Mouse (Mus musculus): ENCODE data around the gene Shank1.

Gene Shank1

DNA sequence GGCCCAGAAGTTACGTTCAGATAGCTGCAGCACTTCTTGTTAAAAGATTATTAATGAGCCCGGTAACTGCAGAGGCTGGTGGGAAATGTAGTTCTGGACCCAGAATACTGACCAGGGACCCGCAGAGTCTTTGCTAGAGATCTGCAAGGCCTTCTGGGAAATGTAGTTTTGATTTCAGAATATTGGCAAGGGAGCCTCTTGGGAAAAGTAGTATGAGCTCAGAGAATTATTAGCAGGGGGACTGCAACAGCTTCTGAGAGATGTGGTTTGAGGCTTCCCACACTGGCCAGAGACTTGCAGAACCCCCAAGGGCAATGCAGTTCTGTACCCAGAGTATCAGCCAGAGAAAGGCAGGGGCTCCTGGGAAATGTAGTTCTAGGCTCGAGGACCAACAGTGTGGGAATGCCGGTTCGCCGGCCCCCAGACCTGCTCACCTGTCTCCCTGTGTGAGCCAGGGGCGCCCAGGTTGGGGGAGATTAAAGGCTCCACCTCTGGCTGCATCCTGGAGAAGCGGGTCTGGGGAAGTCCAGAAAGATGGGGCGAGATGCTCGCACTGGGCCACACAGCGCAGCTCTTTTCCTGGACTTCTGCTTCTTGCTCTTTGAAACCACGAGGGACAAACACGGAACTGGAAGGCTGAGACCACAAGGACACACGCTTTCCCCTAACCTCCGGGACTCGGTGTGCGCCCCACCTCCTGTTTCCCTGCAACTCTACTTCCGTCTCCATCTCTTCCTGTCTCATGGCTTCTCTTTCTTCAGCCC is 64.0 kb downstream of the Shank1 start:
- DNase-seq (ENCODE audit: extremely low spot score), result peak; percentile 88

DNA sequence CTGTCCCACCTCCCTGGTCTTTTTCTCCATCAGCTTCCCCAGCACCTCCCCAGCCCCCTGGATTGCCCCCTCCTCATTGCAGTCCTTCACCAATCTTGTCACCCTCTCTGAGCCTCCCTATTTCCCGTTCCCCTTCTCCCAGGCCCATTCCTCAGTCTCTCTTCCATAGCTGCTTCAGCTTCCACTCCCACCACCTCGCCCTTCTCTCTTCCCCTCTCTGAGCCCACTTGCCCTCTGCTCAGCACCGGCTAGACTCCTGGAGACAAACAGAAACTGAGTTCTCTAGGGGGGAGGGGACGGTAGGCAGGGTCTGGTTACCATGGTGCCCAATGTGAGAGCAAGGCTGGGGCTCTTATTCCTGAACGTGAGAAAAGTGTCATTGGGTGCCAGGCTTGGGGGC is 64.7 kb downstream of the Shank1 start:
- peak; percentile 71 for DNase-seq (ENCODE audit: extremely low spot score)

DNA sequence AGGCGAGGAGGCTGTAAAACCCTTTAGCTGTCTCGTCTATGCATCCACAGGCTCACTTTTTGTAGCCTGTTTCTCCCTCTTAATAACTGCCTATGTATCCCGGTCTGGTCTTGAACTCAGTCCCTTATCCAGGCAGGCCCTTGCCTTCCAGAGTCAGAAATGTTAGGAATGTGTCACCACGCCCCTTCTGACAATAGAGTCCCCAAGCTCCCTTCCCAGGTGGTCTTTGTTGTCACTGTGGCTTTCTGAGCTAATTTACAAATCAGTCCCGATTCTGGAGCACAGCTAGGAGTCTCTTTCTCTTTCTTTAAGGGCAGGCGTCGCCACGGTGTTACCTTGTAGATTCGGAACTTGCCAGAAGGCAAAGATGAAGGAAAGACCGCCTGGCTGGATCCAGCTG is 65.2 kb downstream of the Shank1 start:
- DNase-seq (ENCODE audit: extremely low spot score), result peak; percentile 61

DNA sequence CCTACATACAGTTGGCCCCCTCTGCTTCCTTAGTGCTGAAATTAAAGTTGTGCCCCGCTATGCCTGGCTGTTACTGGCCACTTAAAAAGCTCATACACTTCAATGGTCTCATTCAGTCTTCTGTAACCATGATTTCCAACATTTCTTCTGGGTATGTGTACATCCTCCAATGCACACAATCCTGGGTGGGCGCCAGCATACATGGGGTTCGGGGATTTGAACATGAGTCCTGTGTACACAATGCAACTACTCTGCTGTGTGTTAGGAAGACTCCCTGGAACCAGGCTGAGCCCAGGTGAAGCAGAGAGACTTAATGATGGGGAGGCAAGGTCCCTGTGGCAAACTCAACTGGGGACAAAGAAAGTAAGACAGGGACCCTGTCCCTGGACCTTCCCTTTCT is 65.7 kb downstream of the Shank1 start:
- no peak for DNase-seq (ENCODE audit: extremely low spot score)

DNA sequence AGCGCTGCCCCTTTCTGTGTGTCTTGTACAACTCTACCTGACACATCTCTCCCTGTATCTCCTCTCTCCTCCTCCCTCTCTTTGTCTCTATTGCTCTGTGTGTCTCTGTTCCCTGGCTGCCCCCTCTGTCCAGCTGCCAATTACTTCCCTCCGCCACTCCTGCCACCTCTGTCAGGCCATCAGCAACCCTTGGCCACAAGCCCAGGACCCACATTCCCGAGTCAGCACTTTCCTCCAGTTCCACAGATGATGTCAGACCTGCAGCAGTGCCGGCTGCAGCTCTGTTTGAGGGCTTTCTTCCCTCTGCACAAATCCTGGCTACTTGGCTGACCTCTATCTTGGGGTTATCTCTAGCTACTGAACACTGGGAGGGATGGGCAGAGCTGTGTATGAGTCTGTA is 68.2 kb downstream of the Shank1 start:
- no peak for DNase-seq (ENCODE audit: extremely low spot score)

DNA sequence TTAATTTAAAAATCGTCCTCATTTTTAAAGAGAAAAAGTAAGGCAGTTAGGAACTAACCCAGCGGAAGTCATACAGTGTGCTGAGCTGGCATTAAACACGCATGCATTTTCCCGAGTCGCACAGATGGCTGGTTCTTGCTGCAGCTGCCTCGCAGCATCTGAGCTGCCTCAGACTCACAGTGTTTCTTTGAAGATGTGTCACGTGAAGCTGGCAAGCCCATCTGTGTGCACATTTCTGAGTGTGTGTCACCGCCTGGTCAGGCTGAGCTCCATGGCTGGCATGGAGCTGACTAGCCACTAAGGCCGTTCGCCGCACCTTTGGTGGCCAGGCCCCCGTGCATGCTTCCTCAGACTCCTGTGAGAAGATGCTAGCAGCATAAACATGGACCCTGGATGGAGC is 72.5 kb downstream of the Shank1 start:
- no peak for DNase-seq (ENCODE audit: extremely low spot score)

DNA sequence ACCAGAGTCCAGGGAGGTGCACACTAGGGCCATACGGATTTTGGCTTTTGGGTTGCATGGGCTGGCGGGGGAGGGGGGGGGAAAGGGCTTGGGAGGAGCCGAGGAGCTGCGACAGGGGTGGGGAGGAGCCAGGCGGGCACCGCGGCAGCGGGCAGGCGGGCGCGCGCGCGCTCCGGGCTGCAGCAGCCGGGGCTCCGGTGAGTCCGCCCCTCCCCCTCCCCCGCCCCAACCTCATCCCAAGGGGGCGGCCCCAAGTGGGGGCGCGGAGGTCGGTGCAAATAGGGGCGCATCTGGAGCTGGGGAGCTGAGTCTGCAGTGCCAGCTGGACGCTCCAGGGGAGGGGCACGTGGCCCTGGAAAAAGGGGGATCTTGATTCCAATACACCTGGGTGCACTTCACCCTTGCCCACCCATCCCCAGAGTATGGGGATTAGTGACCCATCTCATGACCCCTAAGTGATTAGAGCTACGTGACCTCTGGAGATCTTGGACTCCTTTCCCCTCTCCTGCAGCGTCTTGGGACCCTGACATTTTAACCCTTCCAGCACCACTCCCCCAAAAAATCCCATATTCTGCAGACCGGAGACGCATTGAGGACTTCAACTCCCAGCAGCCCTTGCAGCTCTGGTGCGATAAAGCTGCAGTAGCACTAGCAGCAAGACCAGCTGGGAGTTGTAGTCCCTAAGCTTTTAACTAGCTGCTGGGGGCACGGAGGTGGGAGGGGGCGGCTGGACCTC is 74.1 kb downstream of the Shank1 start, which contains the start of gene Syt3:
Gene Syt3, plus strand, starts transcription at position 123 of the 736 bp plus-strand sequence.
- DNase-seq (ENCODE audit: extremely low spot score), result peak; percentile 73

DNA sequence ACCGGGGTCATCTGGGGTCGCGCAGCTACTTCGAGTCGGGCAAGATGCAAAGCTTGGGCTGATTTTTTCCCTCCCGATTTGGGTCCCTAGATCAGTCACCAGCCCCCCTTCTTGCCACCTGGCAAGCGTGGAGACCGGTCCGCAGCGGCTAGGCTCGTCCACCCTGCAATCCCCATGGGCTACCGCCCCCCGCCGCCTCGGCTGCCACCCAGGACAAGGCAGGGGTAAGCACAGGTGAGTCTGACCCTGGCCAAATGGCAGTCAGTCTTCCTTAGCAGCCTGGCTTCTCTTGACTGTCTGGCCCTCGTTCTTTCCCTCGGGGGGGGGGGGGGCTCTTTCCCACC is 74.6 kb downstream of the Shank1 start:
- no peak for DNase-seq (ENCODE audit: extremely low spot score)

DNA sequence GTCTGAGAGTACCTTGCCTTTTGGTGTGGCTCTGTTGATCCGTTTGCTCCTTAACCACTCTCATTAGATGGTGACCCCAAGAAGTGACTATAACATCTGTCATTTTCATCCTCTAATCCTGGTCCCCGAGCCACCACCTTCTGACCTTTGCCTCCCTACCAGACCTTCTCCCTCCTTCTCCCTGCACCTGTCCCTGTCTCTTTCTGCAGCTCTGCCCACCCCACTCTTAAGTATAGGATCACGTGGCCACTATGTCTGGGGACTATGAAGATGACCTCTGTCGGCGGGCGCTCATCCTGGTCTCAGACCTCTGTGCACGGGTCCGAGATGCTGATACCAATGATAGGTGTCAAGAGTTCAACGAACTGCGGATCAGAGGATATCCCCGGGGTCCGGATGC is 75.7 kb downstream of the Shank1 start, which contains the start of gene 1700008O03Rik:
Gene 1700008O03Rik, minus strand, starts transcription at position 101 of the 400 bp plus-strand sequence.
- DNase-seq (ENCODE audit: extremely low spot score), result no peak

DNA sequence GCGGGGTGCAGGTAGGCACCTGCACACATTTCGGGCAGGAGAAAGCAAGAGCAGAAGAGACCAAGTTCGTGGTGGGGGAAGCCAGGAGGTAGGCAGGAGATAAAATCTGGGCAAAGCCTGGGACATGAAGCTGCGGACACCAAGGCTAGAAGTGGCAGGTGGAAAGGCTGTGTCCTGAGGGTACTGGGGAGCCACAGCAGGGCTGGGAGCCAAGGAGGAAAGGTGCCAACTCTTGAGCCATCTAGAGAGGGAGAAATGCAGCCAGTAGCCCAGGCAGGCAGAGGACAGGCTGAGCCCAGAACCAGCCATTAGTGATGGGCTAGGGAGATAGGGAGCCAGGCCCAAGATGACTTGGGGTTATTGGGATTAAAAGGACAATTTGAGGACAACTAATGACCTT is 81.8 kb downstream of the Shank1 start:
- no peak for DNase-seq (ENCODE audit: extremely low spot score)

DNA sequence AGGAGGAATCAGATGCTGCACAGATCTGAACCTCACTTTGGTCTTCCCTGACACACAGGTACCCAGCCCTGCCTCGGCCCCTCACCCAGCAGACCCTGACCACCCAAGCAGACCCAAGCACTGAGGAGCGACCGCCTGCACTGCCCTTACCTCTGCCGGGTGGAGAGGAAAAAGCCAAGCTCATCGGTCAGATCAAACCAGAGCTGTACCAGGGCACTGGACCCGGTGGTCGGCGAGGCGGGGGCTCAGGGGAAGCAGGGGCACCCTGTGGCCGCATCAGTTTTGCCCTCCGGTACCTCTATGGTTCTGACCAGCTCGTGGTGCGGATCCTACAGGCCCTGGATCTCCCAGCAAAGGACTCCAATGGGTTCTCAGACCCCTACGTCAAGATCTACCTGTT is 82.3 kb downstream of the Shank1 start:
- DNase-seq (ENCODE audit: extremely low spot score), result no peak

DNA sequence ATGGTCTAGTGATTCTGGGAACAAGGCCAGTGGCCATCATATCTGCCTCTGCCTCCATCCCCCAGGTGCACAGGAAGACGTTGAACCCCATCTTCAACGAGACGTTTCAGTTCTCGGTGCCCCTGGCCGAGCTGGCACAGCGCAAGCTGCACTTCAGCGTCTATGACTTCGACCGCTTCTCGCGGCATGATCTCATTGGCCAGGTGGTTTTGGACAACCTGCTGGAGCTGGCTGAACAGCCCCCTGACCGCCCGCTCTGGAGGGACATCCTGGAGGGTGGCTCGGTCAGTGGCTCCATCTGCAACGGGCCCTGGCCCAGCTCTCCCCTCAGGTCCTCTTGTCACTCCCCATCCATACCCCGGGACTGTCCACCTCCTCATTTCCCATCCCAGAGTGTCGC is 83.2 kb downstream of the Shank1 start:
- DNase-seq (ENCODE audit: extremely low spot score), result no peak

DNA sequence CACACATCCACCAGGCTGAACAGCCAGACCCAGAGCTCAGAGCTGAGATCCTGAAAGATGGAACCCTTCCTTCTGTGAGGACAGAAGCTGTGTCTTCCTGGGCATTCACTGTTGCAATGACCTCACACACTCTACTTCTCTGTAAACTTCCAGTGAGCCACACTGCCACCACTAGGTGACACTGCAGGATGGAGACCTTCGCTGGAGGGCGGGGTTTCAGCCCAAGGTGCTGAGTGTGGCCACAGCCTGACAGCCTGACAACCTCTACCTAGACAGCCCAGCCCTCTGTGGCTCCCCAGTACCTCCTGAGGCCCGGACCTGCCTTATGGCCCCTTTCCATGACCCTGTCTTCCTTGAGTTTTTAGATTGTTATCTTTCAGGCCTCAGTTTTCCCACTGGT is 88.5 kb downstream of the Shank1 start:
- DNase-seq (ENCODE audit: extremely low spot score), result peak; percentile 45

DNA sequence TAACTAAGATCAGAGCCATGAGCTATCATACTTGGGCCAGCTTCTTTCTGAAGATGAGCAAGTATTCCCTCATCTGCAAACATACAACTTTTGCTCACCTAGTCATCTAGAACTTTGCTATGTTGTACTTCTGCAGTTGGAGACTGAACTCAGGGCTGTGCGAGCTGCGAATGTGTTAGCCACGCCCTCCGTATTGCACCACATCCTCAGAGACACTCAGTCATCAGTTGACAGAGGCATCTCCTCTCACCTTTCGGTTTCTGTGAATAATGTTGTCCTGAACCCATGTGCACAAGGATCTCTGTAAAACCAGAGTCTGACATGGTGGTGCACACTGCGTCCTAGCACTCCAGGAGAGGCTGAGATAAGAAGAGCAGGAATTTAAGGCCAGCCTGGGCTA is 91.6 kb downstream of the Shank1 start:
- DNase-seq (ENCODE audit: extremely low spot score), result no peak

DNA sequence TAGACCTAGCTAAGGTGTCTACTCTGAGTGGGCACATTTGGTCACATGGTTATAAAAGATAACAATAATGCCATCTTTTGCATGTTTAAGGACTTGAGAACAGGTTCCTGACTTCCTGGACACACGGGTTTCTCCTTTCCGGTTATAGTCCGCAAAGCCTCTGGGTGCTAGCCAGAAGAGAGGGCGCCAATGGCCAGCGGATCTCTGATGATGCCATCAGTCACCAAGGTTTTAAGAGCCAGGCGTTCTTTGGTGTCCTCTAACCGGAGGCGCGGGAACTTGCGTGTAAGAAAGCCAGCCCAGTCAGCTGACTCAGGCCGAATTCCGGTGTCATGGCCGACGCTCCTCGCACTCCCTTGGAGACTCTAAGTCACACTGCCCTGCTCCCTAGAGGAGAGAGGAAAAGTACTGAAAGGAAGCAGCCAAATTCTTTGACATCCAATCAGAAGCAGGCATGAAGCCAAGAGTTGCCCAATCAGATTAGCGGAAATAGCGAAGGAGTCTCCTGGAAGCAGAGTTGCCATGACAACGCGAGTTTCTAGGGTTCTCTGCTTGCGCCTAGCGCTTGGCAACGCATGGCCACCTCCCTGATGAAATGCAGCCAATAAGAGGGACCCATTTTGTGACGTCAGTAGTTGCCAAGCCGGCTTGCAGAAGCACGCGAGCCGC is 95.4 kb downstream of the Shank1 start:
- peak; percentile 96 for DNase-seq (ENCODE audit: extremely low spot score)

DNA sequence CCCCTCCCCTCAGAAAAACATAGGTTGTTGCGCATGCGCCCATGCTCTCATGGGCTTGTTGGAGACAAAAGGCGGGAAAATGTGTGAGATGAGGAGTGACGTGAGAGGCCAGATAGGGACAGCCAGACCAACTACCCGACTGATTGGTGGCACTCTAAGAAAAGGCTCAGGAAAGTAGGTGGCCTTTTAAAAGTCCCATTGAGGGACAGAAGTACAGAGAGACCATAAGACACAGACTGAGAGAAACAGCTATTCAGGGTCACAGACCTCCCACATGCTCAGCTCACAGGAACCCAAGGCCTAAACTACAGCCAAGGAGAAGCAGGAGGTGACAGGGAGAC is 95.9 kb downstream of the Shank1 start:
- DNase-seq (ENCODE audit: extremely low spot score), result no peak

All from embryo, embryonic 9.5 days (tissue).